Mouse (Mus musculus): ENCODE results near the gene Msx2. TPM values are rescaled to one million over a fixed set of nuclear protein-coding genes. Genes with fewer than 3 reads are reported as not detected.

The Msx2 gene
- total RNA-seq, 1 experiment from 2014 or later: not detected

GRCm38 (mm10) chr13:53419681-53420080 lies 53.2 kb downstream of the Msx2 start:
- ATAC-seq (replicated peaks; ENCODE audit: low read depth, poor library complexity, severe bottlenecking): no peak

DNA sequence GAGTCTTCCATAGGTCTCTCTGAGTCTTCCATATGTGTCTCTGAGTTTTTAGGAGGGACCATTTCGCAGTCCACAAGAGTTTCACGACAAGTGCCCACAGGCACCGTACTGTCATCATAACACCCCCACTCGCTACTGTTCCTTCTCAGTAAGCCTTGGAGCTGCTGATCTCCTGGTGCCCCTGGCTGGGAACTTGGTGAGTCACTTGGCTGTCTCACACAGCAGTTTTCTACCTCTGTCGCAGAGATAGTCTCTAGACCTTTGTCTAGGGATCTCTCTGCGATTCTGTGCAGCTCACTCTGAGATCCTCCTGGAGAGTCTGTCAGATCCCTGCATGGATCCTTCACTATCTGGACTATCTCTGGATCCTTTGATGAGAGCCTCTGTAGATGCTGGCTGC lies 55.2 kb downstream of the Msx2 start:
- ATAC-seq (replicated peaks; ENCODE audit: low read depth, poor library complexity, severe bottlenecking): no peak

Other genes starting within 250 kb of the Msx2 start
- not detected in 2 replicates for gene Ror2, start 186.9 kb downstream of the Msx2 start, total RNA-seq (2017)
- gene Sptlc1, start 95.7 kb downstream of the Msx2 start, total RNA-seq (2017): 33.8 and 40.5 TPM in 2 replicates

All from common myeloid progenitor, adult 5-6 weeks (primary cell).